Mouse (Mus musculus) left cerebral cortex, adult 2 months (tissue): Measurements from ENCODE around the gene Fam107b. TPM values are rescaled to one million over a fixed set of nuclear protein-coding genes. Genes with fewer than 3 reads are reported as not detected.

Experiments used
- DNase-seq, 2 experiments: peaks; one replicate each; pipeline ENCODE4 v3.0.0; 2021 to 2022; ENCODE audit warnings: low spot score in 2 of 2, mixed read lengths in 1 of 2; ENCODE audit errors: extremely low spot score in 1 of 2
- H3K27ac ChIP-seq: fragments of 200-600 bp; 2 replicates; pipeline ENCODE4 v1.8.1; 2022
- H3K4me3 ChIP-seq: fragments of 200-600 bp; 2 replicates; pipeline ENCODE4 v1.8.1; 2022
- CTCF ChIP-seq: fragments of 200-600 bp; IDR thresholded peaks from 2 replicates; pipeline ENCODE4 v1.8.1; 2022; ENCODE audit warnings: antibody characterized with exemption, mild to moderate bottlenecking, moderate library complexity
- intact Hi-C: fragments of 180-260 bp; cut with DNase I; formaldehyde crosslinking; loops from one replicate; pipeline ENCODE4 v1.15.1; 2025
- total RNA-seq, 2 experiments: library from RNA; stranded (reverse); gene quantifications; 2 replicates each; pipeline ENCODE4 v1.2.3; 2021

Fam107b gene
- total RNA-seq, 2 experiments from 2014 or later: 7.9 to 10.0 TPM

DNA sequence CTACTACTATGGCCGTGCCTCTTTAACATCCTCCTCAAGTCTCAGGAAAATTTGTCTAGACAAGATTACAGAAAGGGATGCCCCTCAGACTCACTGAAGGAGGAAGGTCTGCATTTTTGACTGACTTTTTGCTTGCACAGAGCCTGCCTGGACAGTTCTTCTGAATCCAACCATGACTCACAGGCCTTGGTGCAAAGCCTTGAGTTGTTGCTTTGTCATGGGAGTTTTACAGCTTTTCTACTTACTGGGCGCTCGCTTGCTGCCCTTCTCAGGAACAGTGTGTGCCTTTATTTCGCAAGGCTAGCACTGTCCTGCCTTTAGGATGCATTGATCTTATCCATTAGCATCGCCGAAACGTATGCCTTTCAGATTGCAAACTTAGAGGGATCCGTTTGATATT, 215.3 kb downstream of the Fam107b start:
- Histone ChIP-seq H3K4me3 (no peak overlapping the region), H3K27ac (no peak overlapping the region)
- intact Hi-C loops: no loop called here
- DNase-seq: no peak
- TF ChIP-seq CTCF: no peak

DNA sequence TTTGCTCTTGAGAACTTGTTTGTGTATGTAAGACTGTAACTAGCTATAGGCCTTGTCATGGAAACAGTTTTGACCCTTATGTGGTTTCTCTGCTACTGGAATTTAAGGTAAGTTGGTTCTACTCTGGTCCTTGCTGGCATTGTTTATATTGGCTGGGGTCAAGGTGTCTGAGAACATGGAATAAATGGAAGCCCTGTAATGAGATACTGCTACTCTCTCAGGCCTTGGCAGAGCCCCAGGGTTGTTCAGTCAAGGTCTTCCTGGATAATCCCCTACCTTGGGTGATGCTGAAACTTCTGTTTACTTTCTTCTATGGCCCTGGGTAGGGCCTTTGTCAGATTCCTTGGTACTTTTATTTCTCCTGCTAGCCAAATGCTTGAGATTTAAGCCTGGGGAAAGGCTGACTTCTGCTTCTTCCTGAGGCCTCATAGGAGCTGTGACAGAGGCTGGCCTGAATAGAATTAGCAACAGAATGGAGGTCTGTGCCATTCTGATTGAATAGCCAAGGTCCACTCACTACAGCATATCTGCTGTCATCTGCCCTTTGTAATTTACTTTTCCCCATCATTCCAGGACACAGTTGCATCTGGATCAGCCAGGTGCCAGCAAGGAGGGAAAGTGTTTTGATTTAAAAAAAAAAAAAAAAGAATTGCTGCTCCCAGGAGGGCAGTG, 217.6 kb downstream of the Fam107b start:
- H3K27ac ChIP-seq: no peak overlapping the region
- no peak for DNase-seq
- intact Hi-C loops: no loop called here
- no peak overlapping the region for H3K4me3 ChIP-seq
- TF ChIP-seq CTCF: no peak

- intact Hi-C loops: no loop called here
- Histone ChIP-seq H3K4me3 (no peak overlapping the region), H3K27ac (no peak overlapping the region)
- TF ChIP-seq CTCF: no peak
- DNase-seq: no peak
Measured at GRCm38 (mm10) chr2:3788424-3788786, 218.1 kb downstream of the Fam107b start.

GRCm38 (mm10) chr2:3796543-3796942, 226.3 kb downstream of the Fam107b start:
- Histone ChIP-seq H3K4me3 (no peak overlapping the region), H3K27ac (no peak overlapping the region)
- no peak for TF ChIP-seq CTCF
- DNase-seq: no peak
- intact Hi-C loops: no loop called here

DNA sequence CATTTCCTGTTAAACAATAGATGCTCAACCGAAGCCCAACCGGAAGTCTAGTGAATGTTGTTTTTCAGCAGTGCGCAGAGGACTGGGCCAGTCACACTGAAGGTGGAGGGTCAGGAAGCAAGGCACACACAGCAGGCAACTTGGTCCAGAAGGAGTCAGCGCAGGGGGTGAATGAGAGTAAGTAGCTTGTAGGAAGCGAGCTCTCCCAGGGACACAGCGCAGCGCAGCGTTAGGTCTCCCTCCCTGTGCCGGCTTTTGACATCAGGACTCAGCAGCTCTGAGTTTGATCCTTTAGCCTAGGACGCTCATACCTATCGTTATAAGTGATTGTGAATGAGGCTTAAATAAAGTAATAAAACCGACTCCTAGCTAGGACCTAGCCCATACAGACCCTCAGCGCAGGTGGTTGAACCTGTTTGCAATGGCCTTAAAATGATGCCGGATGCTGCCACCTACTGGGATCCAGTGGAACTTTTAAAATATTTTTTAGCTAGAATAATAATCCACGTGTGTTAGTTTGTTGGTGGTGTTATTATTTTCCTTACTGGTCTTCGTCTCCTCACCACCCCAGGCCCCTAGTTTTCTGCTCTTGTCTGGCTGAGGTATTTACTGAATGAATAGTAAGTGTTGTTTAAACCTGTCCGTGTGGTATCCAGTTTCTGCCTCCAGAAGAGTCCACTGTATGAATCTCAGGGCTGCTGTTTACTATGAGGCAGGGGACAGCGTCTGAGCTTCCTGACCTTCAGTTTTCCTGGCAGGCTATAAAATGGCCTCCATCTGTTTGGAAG, 229.7 kb downstream of the Fam107b start:
- TF ChIP-seq CTCF: peak; percentile 80
- no peak overlapping the region for H3K27ac ChIP-seq
- intact Hi-C loops: loop anchor here (2.0 kb wide), 2 partner anchors 253 to 451 kb away; no protein-coding TSS in a partner anchor
- H3K4me3 ChIP-seq: peak overlapping the region; percentile 26
- DNase-seq: peak; percentile 23 to 30

DNA sequence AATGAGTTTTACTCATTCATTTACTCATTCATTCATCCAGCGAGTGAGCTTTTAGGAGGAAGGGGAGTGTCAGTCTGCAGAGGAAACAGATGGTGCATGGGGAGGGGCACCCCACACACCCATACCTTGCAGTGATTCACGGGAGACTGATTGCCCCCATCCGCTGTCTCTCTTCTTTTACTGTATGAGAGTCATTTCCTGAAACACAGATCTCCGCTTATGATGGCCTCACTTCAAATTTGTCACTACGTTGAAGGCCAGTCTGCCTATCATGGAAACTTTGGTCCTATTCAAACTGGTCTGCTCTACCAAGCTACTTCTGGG, 230.2 kb downstream of the Fam107b start:
- H3K4me3 ChIP-seq: no peak overlapping the region
- intact Hi-C loops: loop anchor here (2.0 kb wide), 1 partner anchor 254 kb away; no protein-coding TSS in a partner anchor
- H3K27ac ChIP-seq: no peak overlapping the region
- DNase-seq: no peak
- TF ChIP-seq CTCF: no peak

DNA sequence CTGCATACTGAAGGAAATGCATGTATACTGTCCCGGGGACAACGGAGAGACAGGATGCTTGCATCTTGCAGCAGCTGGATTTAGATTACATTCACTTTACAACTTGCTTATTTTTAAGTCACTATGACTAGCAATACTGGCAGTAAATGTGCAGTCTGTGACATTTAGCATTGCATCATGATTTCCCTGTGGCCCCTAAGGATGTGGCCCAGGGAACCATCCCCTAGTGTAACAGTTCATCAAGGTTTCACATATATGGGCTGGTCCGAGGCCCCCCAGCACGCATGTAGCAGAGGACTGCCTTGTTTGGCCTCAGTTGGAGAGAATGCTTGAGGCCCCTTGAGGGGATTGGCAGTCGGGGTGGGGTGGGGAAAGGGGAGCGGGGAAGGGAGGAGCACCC, 235.5 kb downstream of the Fam107b start:
- intact Hi-C loops: no loop called here
- TF ChIP-seq CTCF: no peak

DNA sequence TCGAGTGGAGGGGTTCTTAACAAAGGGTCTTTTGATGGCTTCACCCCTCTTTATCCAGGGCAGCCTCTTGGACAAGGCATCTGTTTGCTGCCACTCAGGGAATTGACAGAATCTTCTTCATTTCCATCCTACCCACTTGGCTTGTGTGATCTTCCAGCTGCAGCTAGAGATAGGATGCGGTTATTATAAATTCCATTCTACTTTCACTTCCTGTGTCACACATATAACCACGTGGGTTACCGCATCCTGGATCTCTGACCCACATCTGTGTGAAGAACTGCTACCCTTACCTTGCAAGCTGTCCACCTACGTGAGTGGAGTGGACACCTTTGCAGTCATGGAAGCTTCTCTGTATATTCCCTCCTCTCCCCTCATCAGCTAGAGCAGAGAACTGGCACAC, 240.0 kb downstream of the Fam107b start:
- no peak for DNase-seq
- no peak for TF ChIP-seq CTCF
- H3K4me3 ChIP-seq: no peak overlapping the region
- H3K27ac ChIP-seq: no peak overlapping the region
- intact Hi-C loops: loop anchor here (10.0 kb wide), 2 partner anchors 304 to 494 kb away; no protein-coding TSS in a partner anchor

More for the DNA sequence above, 235.5 kb downstream of the Fam107b start:
- no peak for DNase-seq
- Histone ChIP-seq H3K27ac (no peak overlapping the region), H3K4me3 (no peak overlapping the region)

- TF ChIP-seq CTCF: peak; percentile 70
- intact Hi-C loops: loop anchor here (2.0 to 10.0 kb wide), 7 partner anchors 203 to 677 kb away; no protein-coding TSS in a partner anchor
- peak; percentile 43 to 66 for DNase-seq
- peak overlapping the region; percentile 70 for H3K27ac ChIP-seq
- H3K4me3 ChIP-seq: no peak overlapping the region
Measured at GRCm38 (mm10) chr2:3816142-3816609, 245.9 kb downstream of the Fam107b start.

DNA sequence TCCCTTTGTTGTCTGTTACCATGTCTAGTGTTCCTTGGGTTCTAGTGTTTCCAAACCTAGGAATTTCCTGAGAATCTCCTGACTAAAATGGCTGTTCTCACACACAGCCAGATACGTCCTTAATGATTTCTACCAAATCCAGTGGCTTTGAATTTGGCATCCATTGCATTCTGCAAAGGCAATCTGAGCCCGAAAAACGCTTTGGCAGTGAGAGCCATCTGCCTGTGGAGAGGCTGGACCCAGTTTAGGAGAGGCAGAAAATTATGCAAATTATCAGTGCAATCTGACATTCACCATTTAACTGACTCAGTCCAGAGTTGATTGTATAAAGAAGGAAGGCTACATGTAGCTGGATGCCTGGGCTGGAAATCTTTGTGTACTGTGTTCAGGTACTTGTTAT, 247.3 kb downstream of the Fam107b start:
- no peak for DNase-seq
- no peak for TF ChIP-seq CTCF
- H3K4me3 ChIP-seq: no peak overlapping the region
- intact Hi-C loops: loop anchor here (1.0 to 10.0 kb wide), 8 partner anchors 141 to 675 kb away; no protein-coding TSS in a partner anchor
- H3K27ac ChIP-seq: no peak overlapping the region

GRCm38 (mm10) chr2:3822483-3823455, 252.5 kb downstream of the Fam107b start:
- no peak for DNase-seq
- Histone ChIP-seq H3K4me3 (no peak overlapping the region), H3K27ac (no peak overlapping the region)
- no peak for TF ChIP-seq CTCF
- intact Hi-C loops: no loop called here

Other genes with a start within 250 kb of the Fam107b start
- gene Rpp38, start 237.8 kb upstream of the Fam107b start, total RNA-seq: 1 to 10 TPM; 8.3 to 9.0 TPM
- 1 to 10 TPM in 1 of 2 experiments, not detected in 1; 1.2 TPM for gene Acbd7, start 234.3 kb upstream of the Fam107b start, total RNA-seq
- gene Olah, start 173.3 kb upstream of the Fam107b start, total RNA-seq: not detected
- 1 to 10 TPM; 1.8 to 2.3 TPM for gene Meig1, start 147.8 kb upstream of the Fam107b start, total RNA-seq
- 10 to 100 TPM; 11.3 to 12.5 TPM for gene Dclre1c, start 146.4 kb upstream of the Fam107b start, total RNA-seq
- 1 to 10 TPM; 3.4 to 3.5 TPM for gene Suv39h2, start 95.5 kb upstream of the Fam107b start, total RNA-seq
- 1 to 10 TPM; 5.2 to 5.8 TPM for gene Gm45902, start 57.7 kb upstream of the Fam107b start, total RNA-seq
- gene Hspa14, start 57.7 kb upstream of the Fam107b start, total RNA-seq: 10 to 100 TPM; 47.3 to 52.7 TPM
- under 1 TPM; 0.54 to 0.77 TPM for gene Cdnf, start 57.5 kb upstream of the Fam107b start, total RNA-seq